Mouse (Mus musculus) stomach, postnatal 0 days (tissue): ENCODE measurements around the gene Cbx3. TPM values are rescaled to one million over a fixed set of nuclear protein-coding genes. Genes with fewer than 3 reads are reported as not detected.
A peak's percentile ranks its signal among the peaks of the same experiment; 100 is the strongest.

Source experiments
- ATAC-seq: fragments of 200-750 bp; cut with Nextera tagmentation; 2 replicates; pipeline ENCODE4 v1.8.0; 2017; ENCODE audit not compliant: low FRiP score, low TSS enrichment
- DNase-seq: peaks from one replicate; pipeline ENCODE4 v3.0.0-alpha.2; 2016; ENCODE audit warnings: low spot score
- H3K27ac ChIP-seq: fragments of 300-500 bp; sonication (generic); replicated peaks from 2 replicates; pipeline ENCODE4 v1.5.1; 2014; ENCODE audit warnings: mild to moderate bottlenecking, control low read depth
- H3K27me3 ChIP-seq: fragments of 300-500 bp; sonication (generic); 2 replicates; pipeline ENCODE4 v1.6.1; 2014; ENCODE audit warnings: low read length; ENCODE audit not compliant: control insufficient read depth, insufficient read depth
- H3K36me3 ChIP-seq: fragments of 300-500 bp; sonication (generic); 2 replicates; pipeline ENCODE4 v1.6.1; 2014; ENCODE audit warnings: low read length, mixed read lengths; ENCODE audit not compliant: control insufficient read depth, insufficient read depth
- H3K4me1 ChIP-seq: fragments of 300-500 bp; sonication (generic); replicated peaks from 2 replicates; pipeline ENCODE4 v1.6.1; 2014; ENCODE audit warnings: antibody characterized with exemption; ENCODE audit not compliant: control insufficient read depth, insufficient read depth
- H3K4me2 ChIP-seq: fragments of 300-500 bp; sonication (generic); replicated peaks from 2 replicates; pipeline ENCODE4 v1.6.1; 2014; ENCODE audit warnings: low read depth, mild to moderate bottlenecking, control low read depth, moderate library complexity
- H3K4me3 ChIP-seq: fragments of 300-500 bp; sonication (generic); 2 replicates; pipeline ENCODE4 v1.5.1; 2014; ENCODE audit warnings: low read depth, low read length, control low read depth
- H3K9ac ChIP-seq: fragments of 300-500 bp; sonication (generic); 2 replicates; pipeline ENCODE4 v1.6.1; 2014; ENCODE audit warnings: mild to moderate bottlenecking, low read length, control low read depth, mixed read lengths
- H3K9me3 ChIP-seq: fragments of 300-500 bp; sonication (generic); 2 replicates; pipeline ENCODE4 v1.6.1; 2016; ENCODE audit warnings: low read length; ENCODE audit not compliant: control insufficient read depth
- CTCF ChIP-seq: IDR thresholded peaks from 2 replicates; pipeline ENCODE4 v1.5.1; 2016; ENCODE audit warnings: antibody characterized with exemption, low read depth, mild to moderate bottlenecking, moderate library complexity
- EP300 ChIP-seq: optimal IDR thresholded peaks from 2 replicates; pipeline ENCODE3; 2016; ENCODE audit warnings: antibody characterized with exemption
- WGBS: fragments of 180-500 bp; shearing (Covaris S2); extraction: QIAGEN DNeasy Blood & Tissue Kit; methylation state at CpG from one replicate; pipeline ENCODE4 v1.1.7; 2014; 5-methylcytosine and 5-hydroxymethylcytosine counted together
- polyA plus RNA-seq: library from polyadenylated mRNA; unstranded; fragments of >200 nt; fragmentation: Nextera tagmentation; extraction: Ambion mirVana; gene quantifications from 2 replicates; pipeline ENCODE4 v1.2.1, GENCODE M21; 2015

Gene Cbx3
- polyA plus RNA-seq, 1 experiment from 2014 or later, result 224 TPM

DNA sequence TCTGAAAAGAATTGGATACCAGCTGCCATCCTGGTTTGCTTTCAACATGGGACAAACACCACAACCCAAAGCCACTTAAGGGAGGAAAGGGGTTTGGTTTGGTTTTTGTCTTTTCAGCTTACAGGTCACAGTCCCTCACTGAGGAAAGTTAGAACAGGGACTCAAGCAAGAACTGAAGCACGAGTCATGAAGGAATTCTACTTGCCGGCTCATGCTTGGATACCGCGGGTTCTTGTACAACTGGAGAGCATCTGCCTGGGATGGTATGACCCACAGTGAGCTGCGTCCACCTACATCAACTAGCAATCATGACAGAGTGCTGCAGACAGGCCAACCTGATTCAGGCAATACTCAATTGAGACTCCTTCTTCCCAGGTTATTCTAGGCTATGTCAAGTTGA is 16.6 kb downstream of the Cbx3 start:
- H3K4me3 ChIP-seq, result no peak overlapping the region

DNA sequence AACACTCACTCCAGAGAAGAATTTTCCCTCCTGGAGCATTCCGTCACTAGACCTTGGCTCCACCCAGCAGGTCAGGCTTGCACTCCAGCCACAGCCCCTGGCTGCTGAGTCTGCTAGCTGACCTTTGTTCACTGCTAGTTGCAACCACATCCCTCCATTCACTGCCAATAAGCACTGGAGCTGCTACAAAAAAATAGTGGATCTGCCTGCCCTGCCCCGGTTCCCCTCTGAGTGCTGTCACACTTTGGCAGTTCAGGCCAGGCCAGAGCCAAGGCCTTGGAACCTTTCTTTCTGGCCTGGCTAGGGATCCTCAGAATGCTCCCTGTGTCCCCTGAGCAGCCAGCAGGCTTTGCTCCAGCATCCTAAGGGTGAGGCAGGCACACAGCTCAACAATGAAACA is 19.6 kb downstream of the Cbx3 start:
- no peak overlapping the region for H3K27ac ChIP-seq
- H3K4me2 ChIP-seq, result no peak overlapping the region

More for the DNA sequence above, 16.6 kb downstream of the Cbx3 start:
- DNase-seq, result no peak
- Histone ChIP-seq H3K9ac (no peak overlapping the region), H3K36me3 (peaks cover 7% of the 10 kb centered on the region; the same call in 1 of the 2 replicates), H3K27ac (no peak overlapping the region), H3K9me3 (no peaks in the 10 kb centered on the region), H3K4me2 (no peak overlapping the region), H3K27me3 (no peaks in the 10 kb centered on the region), H3K4me1 (no peaks in the 10 kb centered on the region)
- 92% methylated on average over 5 of the region's 5 CpGs for WGBS
- ATAC-seq, result no peak
- TF ChIP-seq CTCF (no peak), EP300 (no peak)

DNA sequence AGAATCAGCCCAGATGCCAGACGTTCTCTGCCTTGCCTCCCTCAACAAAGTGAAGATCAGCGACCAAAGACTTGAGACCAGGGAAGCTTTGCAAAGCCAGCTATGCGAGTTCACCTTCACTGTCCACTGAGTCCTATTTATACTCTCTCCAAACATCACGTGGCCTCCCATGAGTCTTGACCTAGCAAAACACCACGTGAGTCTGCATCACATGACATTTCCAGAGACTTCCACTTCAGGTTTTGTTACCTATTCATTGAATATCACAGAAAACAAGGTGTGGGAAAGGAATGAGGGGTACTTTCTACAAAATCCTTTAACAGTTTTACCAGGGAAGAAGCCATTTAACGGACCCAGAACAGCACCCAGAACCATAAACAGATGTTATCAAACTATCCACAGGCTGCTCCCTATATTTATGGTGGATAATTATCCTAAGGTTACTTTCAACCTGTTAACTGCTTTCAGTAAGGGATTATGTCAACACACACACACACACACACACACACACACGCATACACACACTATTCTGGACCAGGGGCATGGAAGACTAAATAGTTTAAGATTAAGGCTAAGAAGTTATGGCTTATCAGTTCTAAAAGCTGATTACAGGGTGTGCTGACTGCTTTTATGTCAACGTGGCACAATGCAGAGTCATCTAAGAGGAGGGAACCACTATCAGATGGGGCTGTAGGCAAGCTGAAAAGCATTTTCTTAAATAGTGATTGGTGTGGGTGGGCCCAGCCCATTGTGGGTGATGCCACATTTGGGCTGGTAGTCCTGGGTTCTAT is 27.4 kb downstream of the Cbx3 start:
- H3K27me3 ChIP-seq, result no peaks in the 10 kb centered on the region
- ATAC-seq (no peak), DNase-seq (no peak)
- no peak overlapping the region for H3K4me3 ChIP-seq
- WGBS, result 47% methylated on average over 8 of the region's 8 CpGs
- H3K9ac ChIP-seq, result no peak overlapping the region
- H3K27ac ChIP-seq, result no peak overlapping the region
- H3K4me2 ChIP-seq, result no peak overlapping the region
- TF ChIP-seq CTCF (no peak), EP300 (no peak)
- H3K36me3 ChIP-seq, result no peaks in the 10 kb centered on the region
- no peaks in the 10 kb centered on the region for H3K9me3 ChIP-seq
- no peaks in the 10 kb centered on the region for H3K4me1 ChIP-seq

More for the DNA sequence above, 19.6 kb downstream of the Cbx3 start:
- H3K4me1 ChIP-seq, result no peaks in the 10 kb centered on the region
- TF ChIP-seq CTCF (no peak), EP300 (no peak)
- 40% methylated on average over 2 of the region's 2 CpGs for WGBS
- H3K9ac ChIP-seq, result no peak overlapping the region
- DNase-seq, result peak; percentile 25
- no peak overlapping the region for H3K4me3 ChIP-seq
- H3K9me3 ChIP-seq, result no peaks in the 10 kb centered on the region
- no peak for ATAC-seq
- H3K36me3 ChIP-seq, result no peaks in the 10 kb centered on the region
- no peaks in the 10 kb centered on the region for H3K27me3 ChIP-seq

DNA sequence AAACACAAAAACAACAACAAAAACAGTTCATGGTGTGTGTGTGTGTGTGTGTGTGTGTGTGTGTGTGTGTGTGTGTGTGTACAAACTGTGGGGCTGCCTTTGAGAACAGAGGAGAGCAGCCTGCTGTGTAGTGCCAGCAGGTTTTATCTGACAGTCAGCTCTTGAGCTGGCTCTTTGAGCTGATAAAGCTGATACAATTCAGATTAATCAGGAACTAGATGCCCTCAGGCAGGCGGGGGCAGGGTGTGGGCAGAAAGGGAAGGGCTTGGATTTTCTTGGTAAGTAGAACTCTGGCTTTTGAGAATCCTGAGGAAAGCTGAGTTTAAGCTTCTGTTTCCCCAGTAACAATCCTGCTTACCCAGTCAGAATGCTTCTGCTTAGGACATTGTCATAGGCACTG is 35.5 kb downstream of the Cbx3 start:
- no peak overlapping the region for H3K4me3 ChIP-seq
- H3K27ac ChIP-seq, result no peak overlapping the region
- DNase-seq, result peak; percentile 42
- H3K27me3 ChIP-seq, result no peaks in the 10 kb centered on the region
- TF ChIP-seq CTCF (no peak), EP300 (no peak)
- H3K9me3 ChIP-seq, result no peaks in the 10 kb centered on the region
- no peak for ATAC-seq
- H3K4me2 ChIP-seq, result no peak overlapping the region
- H3K9ac ChIP-seq, result no peak overlapping the region
- 50% methylated on average over 1 of the region's 1 CpGs for WGBS
- no peaks in the 10 kb centered on the region for H3K36me3 ChIP-seq
- no peaks in the 10 kb centered on the region for H3K4me1 ChIP-seq

DNA sequence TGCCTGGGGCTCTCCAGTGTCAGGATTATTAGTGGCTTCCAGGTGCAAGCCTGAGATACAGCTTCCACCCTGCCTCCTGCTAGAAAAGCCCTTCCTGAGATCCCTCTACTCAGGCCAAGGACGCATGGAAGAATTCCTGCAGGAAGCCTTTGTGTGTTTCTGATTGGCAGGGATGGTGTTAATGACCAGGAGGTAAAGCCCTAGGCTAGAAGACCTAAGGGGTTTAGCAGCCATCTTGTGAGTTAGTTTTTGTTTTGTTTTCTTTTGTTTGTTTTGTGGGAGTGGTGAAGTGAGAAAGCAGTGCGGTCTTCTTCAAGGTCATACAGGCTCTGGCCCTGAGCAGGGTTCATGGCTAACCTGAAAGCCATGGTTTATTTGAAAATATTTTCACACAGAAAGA is 37.4 kb downstream of the Cbx3 start:
- ATAC-seq (no peak), DNase-seq (no peak)
- Histone ChIP-seq H3K27me3 (no peaks in the 10 kb centered on the region), H3K36me3 (no peaks in the 10 kb centered on the region), H3K4me1 (no peaks in the 10 kb centered on the region), H3K9ac (no peak overlapping the region), H3K9me3 (no peaks in the 10 kb centered on the region), H3K4me3 (no peak overlapping the region), H3K4me2 (no peak overlapping the region), H3K27ac (no peak overlapping the region)
- WGBS, result 68% methylated on average over 2 of the region's 2 CpGs
- TF ChIP-seq CTCF, result no peak
- no peak for TF ChIP-seq EP300
